Mouse (Mus musculus): ENCODE results near the gene Dicer1.
"Not testable (repeated sequence)": the region's sequence is repeated elsewhere in the genome, so short reads cannot be mapped to it uniquely, and the experiment has no call there.

The Dicer1 gene

DNA sequence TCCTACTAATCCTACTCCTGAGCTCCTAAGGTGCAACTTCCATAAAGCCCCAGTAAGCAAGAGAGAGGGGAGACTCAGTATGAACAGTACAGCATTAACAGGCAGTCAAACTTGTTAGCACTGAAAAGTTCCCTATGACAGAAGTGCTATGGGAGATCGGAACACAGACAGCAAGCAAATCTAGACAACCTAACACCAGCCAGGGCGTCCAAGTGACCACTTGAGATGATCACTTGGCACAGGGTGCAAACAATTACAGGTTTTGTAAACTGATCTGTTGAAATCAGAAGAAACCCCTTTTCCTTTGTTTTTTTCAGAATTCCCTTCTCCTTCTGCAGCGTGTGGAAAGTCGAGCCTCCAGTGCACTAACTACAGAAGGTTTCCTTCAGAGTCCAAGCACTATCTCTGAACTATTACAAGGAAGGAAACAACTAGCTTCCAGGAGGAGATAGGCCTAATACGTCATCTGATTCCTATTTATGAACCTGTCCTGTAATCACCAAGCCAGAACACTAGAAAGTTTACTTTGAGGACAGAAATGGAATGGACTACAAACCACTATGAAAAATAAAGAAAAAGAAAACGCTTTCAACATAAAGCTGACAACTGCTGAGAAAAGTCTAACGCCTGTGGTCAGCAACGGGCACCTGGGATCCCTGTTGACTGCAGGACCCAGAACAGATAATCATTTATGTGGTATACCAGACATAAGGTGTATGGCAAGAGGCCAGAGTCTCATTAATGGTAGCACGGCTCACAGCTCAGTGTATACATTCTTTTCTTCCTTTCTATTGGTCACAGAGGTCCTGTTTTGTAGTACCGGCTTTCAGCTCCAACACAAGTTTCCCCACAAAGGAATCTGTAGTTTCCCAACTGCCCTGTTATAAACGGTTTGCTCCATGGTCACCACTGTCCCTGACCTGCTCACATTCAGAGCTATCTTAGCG is 10.6 kb downstream of the Dicer1 start:
- DNase-seq (ENCODE audit: low read depth, low spot score): no peak

DNA sequence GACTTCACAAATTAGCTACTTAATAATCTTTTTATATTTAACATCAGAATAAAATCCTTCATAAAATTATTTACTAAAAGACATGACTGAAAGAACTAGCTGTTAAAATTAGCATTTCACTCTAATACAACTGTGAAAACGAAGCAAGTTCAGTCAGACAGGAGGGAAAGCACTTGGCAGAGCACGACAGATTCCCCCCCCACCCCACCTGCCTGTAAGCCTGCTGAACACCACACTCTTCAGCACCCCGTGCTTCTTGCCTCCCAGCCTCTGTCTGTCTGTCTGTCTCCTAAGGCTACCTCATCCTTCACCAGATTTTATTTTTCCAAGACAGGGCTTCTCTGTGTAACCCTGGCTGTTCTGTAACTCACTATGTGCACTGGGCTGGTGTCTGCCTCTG is 12.8 kb downstream of the Dicer1 start:
- no peak for DNase-seq (ENCODE audit: low read depth, low spot score)

DNA sequence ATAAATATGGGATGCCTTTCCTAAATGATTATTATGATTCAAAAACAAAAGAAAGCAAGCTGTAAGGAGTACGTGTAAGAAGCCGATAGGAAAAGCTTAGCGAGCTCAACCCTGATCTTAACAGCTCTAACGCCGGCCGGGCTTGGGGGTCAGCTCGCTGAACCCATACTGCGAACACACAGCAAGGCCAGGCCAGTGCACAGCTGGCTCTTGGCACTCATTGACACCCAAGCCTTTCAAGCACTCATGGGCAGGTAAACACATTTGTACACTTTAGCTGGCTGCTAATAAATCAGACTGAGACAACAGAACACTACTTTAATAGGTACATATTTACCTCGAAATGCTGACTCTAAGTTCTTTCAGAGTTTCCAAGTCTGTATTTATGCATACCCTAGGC is 13.3 kb downstream of the Dicer1 start:
- no peak for DNase-seq (ENCODE audit: low read depth, low spot score)

GRCm38 (mm10) chr12:104737666-104738065 is 14.1 kb downstream of the Dicer1 start:
- DNase-seq (ENCODE audit: low read depth, low spot score): no peak

- no peak for DNase-seq (ENCODE audit: low read depth, low spot score)
These were observed 15.8 kb downstream of the Dicer1 start for GRCm38 (mm10) chr12:104735993-104736395.

DNA sequence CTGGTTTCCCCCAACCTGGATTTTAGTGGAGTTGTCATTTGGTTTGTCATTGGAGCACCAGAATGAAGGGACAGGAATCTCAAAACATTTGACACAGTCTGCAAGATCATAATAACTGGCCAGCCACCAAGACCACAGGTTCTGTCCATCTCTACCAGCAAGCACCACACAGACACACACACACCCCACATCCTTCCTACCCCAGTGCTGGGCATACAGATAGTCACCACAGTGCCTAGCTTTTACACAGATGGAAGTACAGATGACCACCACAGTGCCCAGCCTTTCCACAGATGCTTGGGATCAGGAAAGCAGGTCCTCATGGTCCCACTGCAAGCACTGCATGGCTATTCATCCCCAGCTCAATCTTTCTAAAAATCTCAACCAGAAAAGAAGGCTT is 18.6 kb downstream of the Dicer1 start:
- no peak for DNase-seq (ENCODE audit: low read depth, low spot score)

DNA sequence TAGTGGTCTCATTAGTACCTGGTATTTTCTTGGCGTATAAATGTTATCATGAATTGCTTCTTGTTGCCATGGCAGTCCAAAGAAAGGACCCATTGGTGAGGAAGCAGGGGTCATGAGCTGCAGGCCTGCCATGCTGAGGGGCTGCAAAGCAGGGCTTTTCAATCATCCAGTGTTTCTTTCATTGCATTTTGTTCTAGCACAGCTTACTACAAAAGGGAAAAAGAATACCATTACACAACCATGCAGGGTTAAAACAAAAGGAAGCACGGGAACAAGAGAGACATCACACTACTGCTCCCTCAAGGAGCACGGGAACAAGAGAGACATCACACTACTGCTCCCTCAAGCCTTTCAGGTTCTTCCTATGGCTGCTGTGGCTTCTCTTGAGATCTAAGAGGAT is 20.0 kb downstream of the Dicer1 start:
- DNase-seq (ENCODE audit: low read depth, low spot score): no peak

GRCm38 (mm10) chr12:104726436-104726835 is 25.3 kb downstream of the Dicer1 start:
- DNase-seq (ENCODE audit: low read depth, low spot score): not testable (repeated sequence)

DNA sequence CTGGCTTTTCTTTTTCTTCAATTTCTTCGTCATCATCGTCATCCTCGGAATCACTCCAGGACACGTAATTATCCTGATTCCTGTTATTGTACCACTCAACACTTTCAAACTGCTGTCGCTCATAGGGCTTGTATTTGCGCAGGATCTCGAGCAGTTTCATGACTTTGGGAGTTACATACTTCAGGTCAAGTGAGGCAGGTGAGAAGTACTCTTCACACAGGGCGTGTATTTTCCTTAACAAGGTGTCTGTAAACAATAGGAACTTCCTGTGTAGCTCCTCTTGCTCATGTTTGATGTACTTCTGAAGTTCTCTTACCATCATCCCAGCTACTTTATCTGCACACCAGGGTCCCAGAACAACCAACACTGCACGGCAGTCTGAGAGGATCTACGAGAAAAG is 29.7 kb downstream of the Dicer1 start:
- DNase-seq (ENCODE audit: low read depth, low spot score): no peak

DNA sequence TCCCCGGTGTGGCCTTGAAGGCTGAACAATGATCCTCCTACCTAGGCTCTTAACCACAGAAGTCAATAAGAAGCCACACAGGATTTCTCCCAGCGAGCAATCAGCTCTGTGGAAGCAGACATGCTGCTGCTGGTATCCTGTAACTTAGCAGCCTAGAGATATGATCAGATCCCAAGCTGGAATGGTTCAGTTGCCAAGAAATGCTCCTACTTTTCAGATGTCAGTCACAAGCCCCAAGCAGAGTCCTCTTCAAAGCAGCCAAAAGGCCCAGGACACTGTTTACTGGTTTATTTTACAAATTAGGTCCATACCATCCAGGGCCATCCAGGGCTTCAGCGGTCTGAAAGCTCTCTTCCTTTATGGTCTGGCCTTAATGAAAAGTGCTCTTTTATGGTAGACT is 30.7 kb downstream of the Dicer1 start:
- DNase-seq (ENCODE audit: low read depth, low spot score): no peak

GRCm38 (mm10) chr12:104718956-104719355 is 32.8 kb downstream of the Dicer1 start:
- no peak for DNase-seq (ENCODE audit: low read depth, low spot score)

DNA sequence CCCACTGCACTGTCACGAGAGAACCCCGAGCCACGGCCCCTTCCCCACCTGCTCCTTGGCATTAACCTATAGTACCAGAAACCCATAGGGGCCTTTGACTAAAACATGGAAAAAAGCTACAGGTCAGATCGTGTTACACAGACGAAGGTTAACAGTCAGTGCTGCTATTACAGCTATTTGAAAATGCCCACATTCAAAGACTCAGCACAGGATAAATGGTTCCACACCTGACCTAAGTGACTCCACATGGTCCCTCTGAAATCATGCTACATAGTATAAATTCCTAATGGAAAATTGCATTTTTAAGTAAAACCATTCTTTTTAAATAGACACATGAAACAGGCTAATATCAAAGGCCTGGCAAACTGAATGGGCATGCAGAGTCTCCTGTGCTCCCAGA is 35.3 kb downstream of the Dicer1 start:
- no peak for DNase-seq (ENCODE audit: low read depth, low spot score)

- no peak for DNase-seq (ENCODE audit: low read depth, low spot score)
These were observed 36.3 kb downstream of the Dicer1 start for GRCm38 (mm10) chr12:104715453-104715852.

DNA sequence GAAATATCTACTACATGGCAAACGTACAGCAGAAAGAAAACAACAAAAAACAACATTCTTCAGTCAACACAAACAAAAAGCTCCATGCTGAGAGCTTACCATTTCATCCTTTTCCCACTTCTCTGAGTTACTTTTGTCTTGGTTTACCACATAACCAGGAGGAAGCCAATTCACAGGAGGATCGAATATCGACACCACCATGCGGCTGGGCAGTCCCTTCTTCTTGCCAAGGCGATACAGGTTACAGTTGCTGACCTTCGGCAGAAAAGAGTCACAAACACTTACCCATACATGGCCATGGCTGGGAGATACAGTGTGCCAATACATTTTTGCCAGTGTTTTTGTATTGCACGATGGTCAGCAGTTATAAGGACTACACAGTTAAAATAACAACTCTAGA is 51.5 kb downstream of the Dicer1 start:
- DNase-seq (ENCODE audit: low read depth, low spot score): no peak

- no peak for DNase-seq (ENCODE audit: low read depth, low spot score)
These were observed 52.0 kb downstream of the Dicer1 start for GRCm38 (mm10) chr12:104699753-104700152.

DNA sequence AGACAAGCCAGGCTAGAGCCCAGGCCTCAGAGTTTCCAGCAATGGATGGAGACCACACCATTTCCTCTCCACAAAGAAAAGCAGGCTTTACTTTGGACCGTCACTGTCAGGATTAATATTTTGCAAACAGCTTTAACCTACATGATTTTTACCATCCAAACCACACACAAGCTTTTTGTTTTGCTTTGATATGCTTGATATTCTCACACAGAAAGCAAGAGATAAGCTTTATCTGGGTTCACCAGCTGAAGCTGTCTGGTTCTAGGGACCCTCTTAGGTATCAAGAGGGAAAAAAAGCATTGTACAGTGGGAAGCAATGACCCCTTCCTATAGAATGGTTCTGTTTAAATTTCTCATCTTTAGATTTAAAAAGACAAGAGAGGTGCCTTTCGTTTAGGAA is 56.2 kb downstream of the Dicer1 start:
- no peak for DNase-seq (ENCODE audit: low read depth, low spot score)

- DNase-seq (ENCODE audit: low read depth, low spot score): no peak
These were observed 58.9 kb downstream of the Dicer1 start for GRCm38 (mm10) chr12:104692864-104693263.

DNA sequence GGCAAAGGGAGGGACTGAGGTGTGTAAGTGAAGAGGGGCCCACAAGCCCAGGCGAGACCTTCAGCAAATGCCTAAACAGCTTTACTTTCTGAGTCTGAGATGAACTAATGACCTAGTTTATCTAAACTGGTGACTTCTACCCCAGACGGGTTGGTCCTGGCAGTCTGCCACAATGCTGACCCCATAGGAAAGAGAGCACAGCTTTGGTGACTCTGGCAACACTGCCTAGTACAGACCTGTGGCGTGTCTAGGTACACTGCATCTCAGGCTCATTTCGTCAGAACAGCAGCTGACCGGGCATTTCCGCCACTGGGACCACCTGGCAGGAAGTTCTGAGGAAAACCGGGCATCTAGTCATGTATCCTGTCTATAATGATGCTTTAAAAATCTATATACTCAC is 61.3 kb downstream of the Dicer1 start:
- no peak for DNase-seq (ENCODE audit: low read depth, low spot score)

DNA sequence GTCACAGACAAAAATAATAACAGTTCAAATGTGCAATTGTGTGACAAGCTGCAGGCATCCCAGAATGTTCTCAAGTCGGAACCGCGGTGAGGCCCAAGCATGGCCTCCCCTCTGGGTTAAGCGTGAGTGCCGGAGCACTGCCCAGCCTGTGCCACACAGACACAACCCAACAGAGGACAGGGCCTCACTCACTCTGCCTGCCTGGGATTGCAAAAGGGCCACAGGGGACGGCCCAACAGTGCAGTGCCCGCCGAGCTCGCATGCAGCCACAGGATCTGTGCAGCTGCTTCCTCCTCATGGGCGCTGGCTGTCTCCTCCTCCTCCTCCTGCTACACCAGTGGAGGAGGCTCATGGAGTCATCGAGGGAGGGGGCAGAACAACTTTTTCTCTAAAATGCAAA is 62.9 kb downstream of the Dicer1 start:
- DNase-seq (ENCODE audit: low read depth, low spot score): no peak

DNA sequence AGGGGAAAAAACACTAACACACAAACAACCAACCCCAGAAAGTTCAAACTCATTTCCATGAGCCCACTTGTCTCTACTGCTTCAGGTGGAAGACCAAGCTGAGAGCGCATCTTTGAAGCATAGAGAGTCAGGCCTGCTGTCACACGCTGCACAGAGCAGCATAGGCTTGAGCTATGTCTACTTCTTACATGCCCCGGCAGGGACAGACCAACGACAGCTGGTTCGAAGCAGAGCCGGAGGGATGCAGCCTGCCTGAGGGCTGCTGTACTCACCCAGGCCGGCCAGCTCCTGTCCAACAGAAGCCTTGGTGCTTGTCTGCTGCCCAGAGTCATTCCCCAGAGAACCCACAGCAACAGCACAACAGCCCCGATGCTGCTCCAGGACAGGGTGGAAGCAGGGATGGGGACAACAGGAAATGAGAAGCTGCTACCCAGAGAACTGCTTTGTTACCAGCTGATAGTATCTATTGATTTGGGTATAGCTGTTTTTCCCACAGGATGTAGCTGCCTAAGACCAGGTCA is 67.3 kb downstream of the Dicer1 start:
- DNase-seq (ENCODE audit: low read depth, low spot score): no peak

- DNase-seq (ENCODE audit: low read depth, low spot score): no peak
These were observed 72.0 kb downstream of the Dicer1 start for GRCm38 (mm10) chr12:104679819-104680132.

DNA sequence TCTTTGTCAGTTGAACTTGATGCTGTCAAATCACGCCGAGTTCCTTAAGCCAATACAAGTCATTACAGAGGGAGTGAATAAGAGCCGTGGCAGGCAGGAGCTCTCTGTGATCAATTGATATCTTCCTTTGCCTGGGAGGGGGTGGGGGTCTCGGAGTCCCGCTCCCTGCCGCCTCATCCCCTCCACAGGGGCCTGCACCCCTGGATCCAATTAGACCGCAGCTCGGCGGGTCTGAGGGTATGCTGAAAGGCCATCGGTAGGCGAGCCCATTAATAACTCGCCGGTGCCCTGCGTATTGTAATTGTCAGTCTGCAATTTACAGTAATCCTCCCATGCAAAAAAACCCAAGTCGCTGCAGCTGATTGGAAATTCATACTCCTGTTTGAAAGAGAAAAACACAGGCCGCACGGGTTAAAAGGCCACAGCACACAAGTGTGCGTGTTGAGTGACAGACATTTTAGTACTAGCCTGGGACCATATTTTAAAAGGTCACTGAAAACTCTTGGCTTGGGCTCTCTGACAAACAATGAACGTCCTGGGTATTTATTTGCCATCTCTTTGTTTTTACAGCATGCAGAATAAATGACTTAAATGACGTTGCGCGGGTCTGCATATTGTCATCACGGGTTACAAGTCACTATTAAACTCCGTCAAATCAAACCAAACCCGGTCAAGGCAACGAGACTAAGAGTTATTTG is 72.5 kb downstream of the Dicer1 start:
- DNase-seq (ENCODE audit: low read depth, low spot score): no peak

DNA sequence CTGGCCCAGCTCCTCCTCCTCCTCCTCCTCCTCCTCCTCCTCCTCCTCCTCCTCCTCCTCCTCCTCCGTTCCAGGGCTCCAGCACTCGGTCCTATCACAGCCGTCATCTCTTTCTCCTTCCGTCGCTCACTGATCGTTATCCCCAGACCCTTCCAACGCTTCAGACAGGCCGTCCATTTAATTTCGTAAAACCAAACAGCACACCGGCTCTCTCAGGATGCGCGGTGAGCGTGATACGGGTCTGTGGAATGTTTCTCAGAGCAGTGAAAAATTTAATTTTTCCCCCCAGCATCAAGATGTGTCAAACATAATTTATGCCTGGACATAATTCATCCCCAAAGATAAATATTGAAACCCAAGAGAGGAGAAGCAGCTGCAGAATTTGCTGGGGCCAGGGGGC is 73.3 kb downstream of the Dicer1 start:
- DNase-seq (ENCODE audit: low read depth, low spot score): no peak

Measured in retina, adult 2 months (tissue).